Mouse (Mus musculus) CH12.LX (cell line): ENCODE measurements at regions not wholly inside any gene's neighbourhood (a gene's known extent, or its start where the extent isn't known, plus 50 kb on each side); places are given as distances from the start of the nearest gene placed in this dataset.

Experiments
- DNase-seq: peaks from one replicate; pipeline ENCODE4 v3.0.0-alpha.2; 2013; ENCODE audit errors: extremely low read depth
- H3K27ac ChIP-seq: 2 replicates; pipeline ENCODE4 v1.5.1; 2012; ENCODE audit warnings: low read depth, mild to moderate bottlenecking, control low read depth, moderate library complexity; ENCODE audit not compliant: insufficient read depth
- H3K27me3 ChIP-seq: replicated peaks from 2 replicates; pipeline ENCODE3; 2012; ENCODE audit warnings: inconsistent platforms
- H3K36me3 ChIP-seq, 2 experiments: replicated peaks in 1 of 2; 2 replicates each; pipeline versions ENCODE3 to v1.6.1; 2012; ENCODE audit warnings: inconsistent platforms in 1 of 2, low read length in 1 of 2, mild to moderate bottlenecking in 1 of 2, mixed read lengths in 1 of 2, moderate library complexity in 1 of 2; ENCODE audit not compliant: control insufficient read depth in 1 of 2, insufficient read depth in 1 of 2
- H3K4me1 ChIP-seq, 2 experiments: 2 replicates each; pipeline ENCODE4 v1.6.1; 2012; ENCODE audit warnings: inconsistent platforms in 1 of 2, moderate library complexity in 1 of 2; ENCODE audit not compliant: insufficient read depth in 2 of 2, control insufficient read depth in 1 of 2
- H3K4me2 ChIP-seq: 2 replicates; pipeline ENCODE4 v1.6.1; 2012; ENCODE audit warnings: low read depth, mild to moderate bottlenecking, control low read depth; ENCODE audit not compliant: poor library complexity, insufficient read depth, severe bottlenecking
- H3K4me3 ChIP-seq, 3 experiments: fragments of 150-350 bp in 1 of 3; sonication (generic) in 1 of 3; replicated peaks in 1 of 3; 2 replicates each; pipeline versions ENCODE3 to v1.5.1; 2011 to 2012; ENCODE audit warnings: low read depth in 2 of 3, low read length in 2 of 3, mild to moderate bottlenecking in 2 of 3, moderate library complexity in 2 of 3, control low read depth in 1 of 3, improper control_type of control experiment in 1 of 3, inconsistent platforms in 1 of 3, mixed read lengths in 1 of 3; ENCODE audit not compliant: poor library complexity in 1 of 3
- H3K79me2 ChIP-seq: replicated peaks from 2 replicates; pipeline ENCODE4 v1.6.1; 2012; ENCODE audit warnings: mild to moderate bottlenecking, moderate library complexity; ENCODE audit not compliant: control insufficient read depth, poor library complexity, insufficient read depth, severe bottlenecking; ENCODE audit errors: extremely low read depth
- H3K9ac ChIP-seq: 2 replicates; pipeline ENCODE4 v1.6.1; 2012; ENCODE audit warnings: low read depth, mild to moderate bottlenecking, control low read depth, moderate library complexity; ENCODE audit not compliant: insufficient read depth
- H3K9me3 ChIP-seq: replicated peaks from 2 replicates; pipeline ENCODE3; 2012; ENCODE audit warnings: low read length, inconsistent platforms, mixed read lengths
- CHD2 ChIP-seq: IDR thresholded peaks from 2 replicates; pipeline ENCODE4 v1.6.1; 2011; ENCODE audit warnings: low read length, improper control_type of control experiment
- CTCF ChIP-seq, 2 experiments: IDR thresholded peaks in 1 of 2; conservative IDR thresholded peaks in 1 of 2; 2 replicates each; pipeline ENCODE4 v1.5.1; 2011 to 2012; ENCODE audit warnings: low read depth in 2 of 2, low read length in 2 of 2, improper control_type of control experiment in 1 of 2, inconsistent platforms in 1 of 2, mild to moderate bottlenecking in 1 of 2, moderate library complexity in 1 of 2
- E2F4 ChIP-seq: IDR thresholded peaks from 2 replicates; pipeline ENCODE4 v1.6.1; 2011; ENCODE audit warnings: low read depth, low read length, improper control_type of control experiment; ENCODE audit not compliant: insufficient replicate concordance
- ELF1 ChIP-seq: IDR thresholded peaks from 2 replicates; pipeline ENCODE4 v1.6.1; 2014; ENCODE audit warnings: low read depth, mild to moderate bottlenecking, inconsistent platforms, low read length, improper control_type of control experiment
- EP300 ChIP-seq: IDR thresholded peaks from 2 replicates; pipeline ENCODE4 v1.6.1; 2011; ENCODE audit warnings: low read length, improper control_type of control experiment
- ETS1 ChIP-seq: conservative IDR thresholded peaks from 2 replicates; pipeline ENCODE4 v1.6.1; 2012; ENCODE audit warnings: low read depth, mild to moderate bottlenecking, inconsistent platforms, low read length, improper control_type of control experiment, moderate library complexity
- HCFC1 ChIP-seq: IDR thresholded peaks from 2 replicates; pipeline ENCODE4 v1.6.1; 2012; ENCODE audit warnings: low read depth, mild to moderate bottlenecking, inconsistent platforms, low read length, improper control_type of control experiment
- JUN ChIP-seq: IDR thresholded peaks from 2 replicates; pipeline ENCODE4 v1.6.1; 2011; ENCODE audit warnings: low read depth, mild to moderate bottlenecking, low read length, improper control_type of control experiment, moderate library complexity; ENCODE audit not compliant: insufficient read depth
- KAT2A ChIP-seq: IDR thresholded peaks from 2 replicates; pipeline ENCODE4 v1.6.1; 2012; ENCODE audit warnings: low read length, improper control_type of control experiment, inconsistent platforms; ENCODE audit not compliant: insufficient replicate concordance
- MAFK ChIP-seq: IDR thresholded peaks from 2 replicates; pipeline ENCODE4 v1.6.1; 2011; ENCODE audit warnings: low read length, improper control_type of control experiment; ENCODE audit not compliant: insufficient replicate concordance
- MAZ ChIP-seq: IDR thresholded peaks from 2 replicates; pipeline ENCODE4 v1.6.1; 2012; ENCODE audit warnings: low read depth, mild to moderate bottlenecking, inconsistent platforms, low read length, improper control_type of control experiment, moderate library complexity
- MXI1 ChIP-seq: IDR thresholded peaks from 2 replicates; pipeline ENCODE4 v1.6.1; 2011; ENCODE audit warnings: mild to moderate bottlenecking, low read depth, low read length, improper control_type of control experiment
- NRF1 ChIP-seq: IDR thresholded peaks from 2 replicates; pipeline ENCODE4 v1.6.1; 2014; ENCODE audit warnings: low read depth, mild to moderate bottlenecking, inconsistent platforms, low read length, improper control_type of control experiment, moderate library complexity
- PAX5 ChIP-seq: IDR thresholded peaks from 2 replicates; pipeline ENCODE4 v1.6.1; 2012; ENCODE audit warnings: low read length, inconsistent platforms, mixed read lengths
- POLR2A ChIP-seq: IDR thresholded peaks from 2 replicates; pipeline ENCODE4 v1.6.1; 2011; ENCODE audit warnings: low read depth, mild to moderate bottlenecking, improper control_type of control experiment, low read length
- POLR2AphosphoS2 ChIP-seq: IDR thresholded peaks from 2 replicates; pipeline ENCODE4 v1.6.1; 2011; ENCODE audit warnings: low read depth, low read length, improper control_type of control experiment
- RAD21 ChIP-seq: IDR thresholded peaks from 2 replicates; pipeline ENCODE4 v1.6.1; 2011; ENCODE audit warnings: low read depth, mild to moderate bottlenecking, low read length, improper control_type of control experiment, moderate library complexity
- RCOR1 ChIP-seq: conservative IDR thresholded peaks from 2 replicates; pipeline ENCODE4 v1.6.1; 2012; ENCODE audit warnings: low read depth, mild to moderate bottlenecking, inconsistent platforms, low read length, improper control_type of control experiment
- SIN3A ChIP-seq: IDR thresholded peaks from 2 replicates; pipeline ENCODE4 v1.6.1; 2012; ENCODE audit warnings: low read length, improper control_type of control experiment, inconsistent platforms
- TCF12 ChIP-seq: IDR thresholded peaks from 2 replicates; pipeline ENCODE4 v1.6.1; 2014; ENCODE audit warnings: low read depth, mild to moderate bottlenecking, inconsistent platforms, low read length, improper control_type of control experiment
- USF2 ChIP-seq: conservative IDR thresholded peaks from 2 replicates; pipeline ENCODE4 v1.6.1; 2011; ENCODE audit warnings: low read depth, low read length, improper control_type of control experiment
- ZC3H11A ChIP-seq: IDR thresholded peaks from 2 replicates; pipeline ENCODE4 v1.6.1; 2012; ENCODE audit warnings: low read depth, mild to moderate bottlenecking, inconsistent platforms, low read length, improper control_type of control experiment
- ZNF384 ChIP-seq: IDR thresholded peaks from 2 replicates; pipeline ENCODE4 v1.6.1; 2012; ENCODE audit warnings: low read depth, low read length, improper control_type of control experiment, inconsistent platforms
- dilution Hi-C: fragments of 300-500 bp; cut with MboI; formaldehyde crosslinking; loops from 2 replicates; pipeline ENCODE4 v1.14.3; 2020; ENCODE audit warnings: low sequenced_read_pairs; ENCODE audit not compliant: extremely low pct_unique_long_range_greater_than_20kb, extremely low pct_ligation_motif_present
- in situ Hi-C: fragments of 300-500 bp; cut with MboI; formaldehyde crosslinking; loops from 3 replicates; pipeline ENCODE4 v1.14.3; 2019; ENCODE audit warnings: low sequenced_read_pairs, low pct_ligation_motif_present, low pct_unique_long_range_greater_than_20kb, mixed read lengths

DNA sequence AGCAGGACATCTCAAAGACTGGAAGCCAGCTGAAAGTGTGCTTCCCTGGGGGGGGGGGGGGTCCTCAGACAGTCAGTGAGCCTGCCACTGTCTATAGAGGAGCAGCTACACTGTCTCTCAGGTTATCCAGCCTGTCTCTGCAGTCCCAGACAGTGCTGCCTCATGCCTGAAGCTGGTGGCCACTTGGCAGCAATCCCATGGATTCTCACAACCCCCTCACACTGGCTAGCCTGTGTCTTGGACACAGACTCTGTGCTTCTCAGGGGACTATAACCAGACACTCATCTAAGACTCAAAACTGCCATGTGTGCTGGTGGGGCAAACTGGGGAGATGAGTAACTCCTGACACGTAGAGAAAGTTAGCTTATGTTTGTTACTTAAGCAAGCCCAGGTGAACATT is 95.1 kb upstream of the Sesn3 start:
- dilution Hi-C loops (no loop called here), in situ Hi-C loops (loop anchor here (10.0 kb wide), 1 partner anchor 95 kb away; the partner anchor contains the start of gene Sesn3)
- no peak overlapping the region for H3K9ac ChIP-seq
- peaks cover 12 to 30% of the 10 kb centered on the region in 2 experiments for H3K4me1 ChIP-seq
- H3K9me3 ChIP-seq = no peaks in the 10 kb centered on the region
- H3K27me3 ChIP-seq = no peaks in the 10 kb centered on the region
- no peak for TF ChIP-seq ELF1
- TF ChIP-seq EP300 = no peak
- no peak for TF ChIP-seq POLR2A
- no peak for TF ChIP-seq NRF1
- TF ChIP-seq PAX5 = no peak
- no peak for TF ChIP-seq RCOR1
- no peak for TF ChIP-seq SIN3A
- TF ChIP-seq ZNF384 = no peak
- no peak for TF ChIP-seq POLR2AphosphoS2
- no peak for TF ChIP-seq JUN
- no peak for TF ChIP-seq RAD21
- no peak for TF ChIP-seq TCF12
- no peak for TF ChIP-seq MAFK
- TF ChIP-seq MXI1 = no peak
- no peak for TF ChIP-seq CTCF (conservative IDR thresholded peaks at IDR 0.05 in 1 of 2, IDR thresholded peaks at IDR 0.05 in 1 of 2; ENCODE audit: low read depth in 2 of 2, low read length in 2 of 2)
- H3K4me2 ChIP-seq = no peak overlapping the region
- H3K79me2 ChIP-seq = no peaks in the 10 kb centered on the region
- no peak overlapping the region for H3K27ac ChIP-seq
- no peaks in the 10 kb centered on the region for H3K36me3 ChIP-seq
- DNase-seq = no peak
- no peak overlapping the region for H3K4me3 ChIP-seq

GRCm38 (mm10) chr9:14184261-14184660 is 90.6 kb upstream of the Sesn3 start:
- Histone ChIP-seq H3K4me3 (no peak overlapping the region), H3K36me3 (no peaks in the 10 kb centered on the region), H3K4me2 (no peak overlapping the region), H3K27me3 (no peaks in the 10 kb centered on the region), H3K9me3 (no peaks in the 10 kb centered on the region), H3K79me2 (no peaks in the 10 kb centered on the region), H3K9ac (no peak overlapping the region), H3K4me1 (peaks cover 5 to 28% of the 10 kb centered on the region in 2 experiments; a peak in 3 of 4 replicates), H3K27ac (no peak overlapping the region)
- TF ChIP-seq ZC3H11A = no peak
- no peak for TF ChIP-seq CHD2
- no peak for TF ChIP-seq ELF1
- TF ChIP-seq USF2 = no peak
- TF ChIP-seq MAZ = no peak
- TF ChIP-seq MXI1 = no peak
- no peak for TF ChIP-seq HCFC1
- no peak for TF ChIP-seq E2F4
- TF ChIP-seq RAD21 = no peak
- TF ChIP-seq ETS1 = no peak
- TF ChIP-seq PAX5 = no peak
- no peak for TF ChIP-seq ZNF384
- no peak for TF ChIP-seq KAT2A
- TF ChIP-seq MAFK = no peak
- no peak for DNase-seq
- dilution Hi-C loops = no loop called here
- in situ Hi-C loops = loop anchor here (10.0 kb wide), 1 partner anchor 91 kb away; the partner anchor contains the start of gene Sesn3
